Mouse (Mus musculus): ENCODE data around the gene Best2.

The Best2 gene

DNA sequence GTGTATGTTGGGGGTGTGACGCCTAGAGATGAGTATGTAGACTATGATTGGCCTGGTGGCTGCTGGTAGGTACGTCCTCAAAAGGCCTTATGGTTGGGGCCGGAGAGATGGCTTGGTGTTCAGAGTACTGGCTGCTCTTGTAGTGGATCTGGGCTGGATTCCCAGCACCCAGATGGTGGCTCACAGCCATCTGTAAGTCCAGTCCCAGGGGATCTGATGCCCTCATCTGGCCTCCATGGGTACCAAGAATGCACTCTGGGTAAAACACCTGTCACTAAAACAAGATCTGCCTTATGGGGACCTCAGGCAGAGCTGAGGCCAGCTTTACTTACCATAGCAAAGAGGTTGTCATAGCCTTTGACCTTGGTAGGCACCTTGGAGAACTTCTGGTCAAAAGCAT, 9.5 kb upstream of the Best2 start:
- no peak for ATAC-seq (ENCODE audit: low TSS enrichment)

DNA sequence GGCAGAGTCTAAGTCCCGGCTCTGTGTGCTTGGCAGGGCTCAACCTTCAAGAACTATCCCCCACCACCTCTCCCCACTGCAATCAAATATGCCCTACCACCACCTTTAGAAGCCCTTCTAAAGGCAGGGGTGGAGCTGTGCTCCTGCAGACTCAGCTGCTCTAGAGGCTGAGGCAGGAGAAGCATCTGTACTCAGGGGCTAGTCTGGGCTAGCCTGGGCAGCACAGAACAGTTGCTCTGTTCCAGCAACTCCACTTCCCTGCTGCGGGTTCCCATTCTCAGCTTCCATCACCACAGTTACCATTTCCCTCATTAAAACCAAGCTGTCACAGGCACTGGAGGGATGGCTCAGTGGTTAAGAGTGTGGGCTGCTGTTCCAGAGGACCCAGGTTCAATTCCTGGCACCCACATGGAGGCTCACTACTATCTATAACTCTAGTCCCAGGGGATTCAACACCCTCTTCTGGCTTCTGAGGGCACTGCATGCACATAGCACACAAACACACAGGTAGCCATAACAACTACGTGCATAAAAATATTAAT, 7.3 kb upstream of the Best2 start:
- no peak for ATAC-seq (ENCODE audit: low TSS enrichment)

DNA sequence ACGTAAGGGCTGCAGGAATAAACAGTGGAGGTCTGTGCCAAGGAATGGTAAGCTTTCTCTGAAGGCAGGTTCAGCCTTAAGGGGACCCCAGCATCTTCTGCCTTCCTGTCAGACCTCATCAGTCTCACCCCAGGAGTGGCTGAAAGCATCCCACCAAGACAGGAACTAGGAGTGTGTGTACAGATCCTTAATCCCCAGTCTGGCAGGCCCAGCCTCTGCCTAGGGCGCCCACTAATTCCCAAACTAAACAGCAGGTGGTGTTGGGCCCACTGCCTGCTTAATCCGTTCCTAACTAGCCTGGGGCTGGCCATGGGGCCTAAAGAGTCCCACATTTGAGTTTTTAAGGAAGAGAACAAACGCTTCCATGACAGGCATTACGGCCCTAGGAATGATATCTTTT, 2.9 kb upstream of the Best2 start:
- ATAC-seq (ENCODE audit: low TSS enrichment): no peak

DNA sequence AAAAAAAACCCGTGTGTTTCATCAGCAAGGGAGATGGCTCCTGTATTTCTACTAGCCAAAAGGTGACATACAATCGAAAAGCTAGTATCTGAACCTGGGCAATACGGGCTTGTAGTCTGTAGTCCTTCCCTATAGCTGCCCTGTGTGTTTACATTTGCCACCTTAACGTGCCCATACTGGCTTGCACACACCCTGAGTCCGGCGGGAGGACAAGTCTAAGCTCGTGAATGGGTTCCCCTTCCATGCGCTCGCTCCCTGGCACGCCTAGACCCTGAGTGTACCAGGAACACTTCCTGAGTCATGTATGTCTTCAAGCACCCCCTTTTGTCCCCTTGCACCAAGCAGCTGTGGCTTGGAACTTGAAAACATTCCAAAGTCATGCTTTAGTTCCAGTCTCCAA, 2.4 kb upstream of the Best2 start:
- ATAC-seq (ENCODE audit: low TSS enrichment): no peak

DNA sequence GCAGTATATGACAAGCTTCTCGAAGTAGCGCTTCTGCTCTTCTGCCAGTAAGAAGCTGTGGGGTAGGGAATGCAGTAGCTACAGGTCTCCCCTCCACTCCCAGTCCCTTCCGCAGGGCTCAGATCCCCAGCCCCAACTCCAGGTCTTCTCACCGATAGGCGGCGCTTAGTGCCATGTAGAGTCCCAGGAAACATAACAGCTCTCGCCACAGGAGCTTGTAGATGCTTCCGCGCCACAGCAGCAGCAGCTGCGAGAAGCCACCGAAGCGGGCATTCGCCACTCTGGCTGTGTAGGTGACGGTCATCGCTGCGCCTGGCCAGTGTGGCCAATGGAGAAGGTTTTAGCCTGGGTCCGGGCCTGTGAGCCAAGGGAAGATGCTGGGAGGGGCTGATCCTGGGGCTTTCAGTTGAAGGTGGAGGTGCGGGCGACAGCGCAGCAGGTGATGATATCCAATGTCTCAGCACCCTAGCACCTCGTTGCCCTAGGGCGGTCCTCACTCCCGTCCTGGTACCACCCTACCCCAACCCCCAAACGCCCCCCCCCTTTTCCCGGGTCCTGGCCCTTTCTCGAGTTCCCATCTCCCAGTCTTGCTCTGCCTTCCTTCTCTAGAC, 996 bp downstream of the Best2 start:
- ATAC-seq (ENCODE audit: low TSS enrichment): peak; percentile 97

DNA sequence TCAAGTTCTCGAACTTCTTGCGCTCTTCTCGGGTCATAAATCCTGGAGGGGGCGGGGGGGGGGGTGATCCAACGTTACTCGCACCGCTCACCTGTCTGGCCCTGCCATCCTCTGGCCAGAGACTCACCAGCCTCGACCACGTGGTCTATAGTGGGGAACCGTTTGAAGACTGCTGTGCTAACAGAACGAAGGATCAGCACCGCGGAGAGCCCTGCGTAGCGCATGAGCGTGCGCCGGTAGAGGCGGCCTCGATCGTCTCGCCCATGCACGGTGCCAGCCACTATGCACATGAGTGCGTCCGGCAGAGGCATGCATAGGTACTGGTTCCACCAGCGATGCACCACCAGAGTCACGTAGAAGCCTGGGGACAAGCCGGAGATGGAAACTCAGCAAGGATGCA, 3.1 kb downstream of the Best2 start:
- no peak for ATAC-seq (ENCODE audit: low TSS enrichment)

DNA sequence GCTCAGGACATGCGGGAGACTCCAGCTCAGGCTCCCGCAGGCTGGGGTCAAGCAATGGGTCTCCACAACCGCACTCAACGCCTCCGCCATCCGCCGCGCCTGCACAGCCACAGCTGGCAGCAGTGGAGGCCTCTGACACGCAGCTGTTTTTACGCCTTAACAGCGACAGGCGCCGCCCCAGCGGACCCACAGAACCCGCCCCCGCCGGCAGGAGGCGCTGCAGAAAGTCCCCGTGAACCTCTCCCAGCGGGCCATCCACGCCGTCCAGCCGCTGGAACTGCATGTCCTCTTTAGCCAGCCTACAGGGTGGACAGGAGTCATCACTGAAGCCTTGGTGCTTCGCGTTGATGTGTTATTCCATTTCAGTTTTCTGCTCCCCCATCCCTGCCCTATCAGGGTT, 6.6 kb downstream of the Best2 start:
- ATAC-seq (ENCODE audit: low TSS enrichment): no peak

DNA sequence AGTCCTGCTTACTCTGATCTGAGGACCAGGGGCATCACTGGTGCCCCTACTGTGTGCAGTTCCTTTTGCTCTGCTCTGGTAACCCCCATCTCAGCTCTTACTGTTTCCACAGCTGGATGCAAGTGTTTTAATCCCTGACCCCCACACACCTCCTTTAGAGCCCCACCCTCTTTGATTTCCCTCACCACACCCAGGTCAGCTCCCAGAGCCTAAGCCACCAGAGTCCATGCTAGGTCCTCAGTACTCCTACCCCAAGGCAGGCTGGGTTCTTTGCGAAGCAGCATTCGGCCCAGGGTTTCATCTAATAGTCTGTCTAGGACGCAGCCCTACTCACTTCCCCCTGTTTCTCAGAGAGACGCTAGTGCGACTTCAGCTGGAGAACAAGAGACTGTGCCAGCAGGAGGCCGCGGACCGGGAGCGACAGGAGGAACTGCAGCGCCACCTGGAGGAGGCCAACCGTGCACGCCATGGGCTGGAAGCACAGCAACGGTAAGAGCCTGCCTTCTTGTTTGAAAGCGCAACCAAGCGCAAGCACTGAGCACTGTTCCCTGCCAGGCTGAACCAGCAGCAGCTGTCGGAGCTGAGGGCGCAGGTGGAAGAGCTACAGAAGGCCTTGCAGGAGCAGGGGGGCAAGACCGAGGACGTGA, 16.6 kb downstream of the Best2 start:
- peak; percentile 94 for ATAC-seq (ENCODE audit: low TSS enrichment)

DNA sequence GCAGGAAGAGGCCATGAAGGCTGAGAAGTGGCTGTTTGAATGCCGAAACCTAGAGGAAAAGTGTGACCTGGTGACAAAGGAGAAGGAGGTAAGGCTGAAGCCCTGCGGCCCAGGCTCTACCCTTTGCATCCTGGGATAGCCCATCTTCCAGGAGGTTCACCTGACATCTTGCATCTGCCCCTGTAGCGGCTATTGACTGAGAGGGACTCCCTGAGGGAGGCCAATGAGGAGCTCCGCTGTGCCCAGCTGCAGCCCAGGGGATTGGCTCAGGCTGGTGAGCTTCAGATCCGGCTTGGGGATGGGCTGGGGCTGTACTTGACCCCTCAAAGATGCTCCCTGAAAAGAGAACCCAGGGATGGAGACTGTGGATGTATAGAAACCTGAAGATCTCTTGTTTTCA, 17.4 kb downstream of the Best2 start:
- no peak for ATAC-seq (ENCODE audit: low TSS enrichment)

DNA sequence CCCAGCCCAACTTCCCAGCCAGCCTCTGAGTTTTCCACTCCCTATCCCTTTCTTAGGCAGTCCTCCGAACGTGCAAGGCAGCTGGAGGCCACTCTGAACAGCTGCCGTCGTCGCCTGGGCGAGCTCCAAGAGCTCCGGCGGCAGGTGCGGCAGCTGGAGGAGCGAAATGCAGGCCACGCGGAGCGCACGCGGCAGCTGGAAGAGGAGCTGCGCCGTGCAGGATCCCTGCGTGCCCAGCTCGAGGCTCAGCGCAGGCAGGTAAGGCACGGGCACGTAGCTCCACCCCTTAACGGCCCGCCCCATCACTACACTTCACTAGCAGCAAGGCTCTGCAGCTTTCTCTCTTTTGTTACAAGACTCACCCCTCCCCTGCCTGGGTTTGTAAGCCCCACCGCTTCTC, 18.7 kb downstream of the Best2 start:
- ATAC-seq (ENCODE audit: low TSS enrichment): no peak

DNA sequence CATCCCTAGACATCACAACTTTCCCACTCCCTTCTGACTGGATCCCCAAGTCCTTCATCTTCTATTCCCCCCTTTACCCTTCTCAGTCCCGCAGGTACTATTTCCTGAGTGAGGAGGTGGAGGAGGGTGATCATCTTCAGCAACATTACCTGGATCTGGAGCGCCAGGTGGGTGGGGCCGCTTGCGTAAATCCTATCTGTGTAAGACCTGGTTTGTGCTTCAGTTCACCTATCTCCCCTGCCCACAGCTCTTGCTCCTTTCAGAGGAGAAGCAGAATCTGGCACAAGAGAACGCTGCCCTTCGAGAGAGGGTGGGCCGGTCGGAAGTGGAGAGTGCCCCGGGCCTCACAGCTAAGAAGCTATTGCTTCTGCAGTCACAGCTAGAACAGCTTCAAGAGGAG, 20.0 kb downstream of the Best2 start:
- ATAC-seq (ENCODE audit: low TSS enrichment): no peak

DNA sequence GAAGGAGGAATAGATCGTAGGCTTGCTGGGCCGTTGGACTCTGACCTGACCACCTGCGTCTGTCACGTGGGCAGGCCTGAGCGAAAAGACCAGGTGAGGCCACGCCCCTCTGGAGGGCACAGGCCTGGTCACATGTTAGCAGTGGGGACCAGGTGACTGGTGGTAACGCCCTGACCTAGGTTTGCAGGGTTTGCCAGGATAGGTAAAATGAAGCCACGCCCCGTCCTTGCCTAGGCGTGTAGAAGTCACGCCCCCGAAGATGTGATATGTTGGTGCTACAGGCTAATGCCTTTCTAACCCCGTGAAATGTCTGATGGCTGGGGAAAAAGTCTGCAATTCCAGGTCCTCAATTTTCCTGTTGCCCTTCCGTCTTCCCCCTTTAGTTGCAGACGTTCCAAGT, 23.5 kb downstream of the Best2 start:
- no peak for ATAC-seq (ENCODE audit: low TSS enrichment)

DNA sequence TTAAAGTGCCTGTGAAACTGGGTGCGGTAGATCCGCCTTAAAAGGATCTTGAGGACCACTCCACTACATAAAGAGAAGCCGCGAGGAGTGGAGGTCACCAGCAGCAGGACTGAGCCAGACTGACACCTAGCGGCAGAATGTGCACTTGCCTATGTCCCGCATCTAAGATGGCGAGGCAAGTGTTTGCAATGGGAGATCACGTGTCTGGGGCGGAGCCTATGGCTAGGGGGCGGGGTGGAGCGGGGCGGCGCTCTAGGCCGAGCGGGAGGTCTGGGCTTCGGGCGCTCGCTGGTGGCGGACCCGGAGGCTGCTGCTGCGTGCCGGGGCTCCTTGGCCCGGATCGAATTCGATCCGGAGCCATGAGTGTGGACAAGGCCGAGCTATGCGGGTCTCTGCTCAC, 24.0 kb downstream of the Best2 start, which contains the start of gene Hook2:
Hook2 (plus strand) TSS at position 255 of the 400 bp plus-strand sequence.
- ATAC-seq (ENCODE audit: low TSS enrichment): peak; percentile 67

DNA sequence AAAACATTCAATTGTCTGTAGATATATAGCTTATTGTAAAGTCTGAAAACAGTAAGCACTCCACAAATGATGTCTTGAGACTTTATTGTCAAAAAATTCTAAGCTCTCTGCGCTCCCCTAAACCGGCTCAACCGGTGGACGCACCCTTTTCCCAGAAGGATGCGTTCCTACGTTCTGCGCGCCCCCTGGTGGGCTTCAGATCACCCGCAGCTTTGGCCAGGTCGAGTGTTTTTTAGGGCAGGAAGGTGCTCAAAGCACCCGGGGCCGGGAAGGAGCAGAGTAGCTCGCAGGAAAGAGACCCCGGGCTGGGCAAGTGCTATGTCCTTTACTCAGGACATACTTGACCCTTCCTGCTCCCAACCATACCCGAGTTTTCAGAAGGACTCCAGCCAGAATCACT, 24.5 kb downstream of the Best2 start:
- ATAC-seq (ENCODE audit: low TSS enrichment): peak; percentile 18; the same call in 1 of the 2 replicates

DNA sequence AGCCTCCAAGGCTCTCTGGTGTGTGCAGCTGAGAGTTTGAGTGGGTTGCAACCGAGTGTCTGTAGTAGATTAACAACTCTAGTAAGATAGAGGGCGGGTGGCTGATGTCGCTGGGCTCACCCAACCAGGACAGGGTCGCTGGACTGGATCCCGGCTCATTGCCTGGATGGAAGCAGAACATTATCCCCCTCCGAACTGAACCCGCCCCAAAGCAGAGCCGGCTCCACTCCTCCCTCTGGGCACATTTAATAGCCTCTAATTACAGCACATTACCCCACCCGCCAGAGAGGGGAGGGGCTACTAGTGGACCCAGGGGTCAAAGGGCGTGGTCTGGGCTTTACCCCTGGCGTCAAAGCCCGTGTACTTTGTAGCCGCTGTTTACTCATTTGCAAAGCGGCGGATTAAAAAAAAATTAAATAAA, 25.0 kb downstream of the Best2 start:
- ATAC-seq (ENCODE audit: low TSS enrichment): no peak

DNA sequence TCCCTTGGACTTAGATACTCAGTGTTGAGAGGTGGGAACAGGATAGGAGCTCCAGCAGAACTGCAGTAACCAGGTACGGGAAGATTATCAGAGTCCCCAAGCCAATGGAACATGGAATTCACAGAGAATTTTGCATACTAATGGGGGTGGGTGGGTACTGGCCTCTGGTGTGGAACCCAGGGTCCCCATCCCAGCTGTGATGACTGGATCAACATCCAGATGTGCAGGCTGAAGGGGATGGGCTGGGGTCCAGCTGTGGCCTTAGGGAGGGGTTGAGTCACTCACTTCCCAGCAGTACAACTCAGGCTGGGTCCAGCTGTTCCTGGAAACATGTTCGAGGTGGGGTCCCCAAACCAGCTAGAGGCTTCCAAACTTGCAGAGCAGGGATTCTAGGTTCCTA, 26.4 kb downstream of the Best2 start:
- ATAC-seq (ENCODE audit: low TSS enrichment): no peak

DNA sequence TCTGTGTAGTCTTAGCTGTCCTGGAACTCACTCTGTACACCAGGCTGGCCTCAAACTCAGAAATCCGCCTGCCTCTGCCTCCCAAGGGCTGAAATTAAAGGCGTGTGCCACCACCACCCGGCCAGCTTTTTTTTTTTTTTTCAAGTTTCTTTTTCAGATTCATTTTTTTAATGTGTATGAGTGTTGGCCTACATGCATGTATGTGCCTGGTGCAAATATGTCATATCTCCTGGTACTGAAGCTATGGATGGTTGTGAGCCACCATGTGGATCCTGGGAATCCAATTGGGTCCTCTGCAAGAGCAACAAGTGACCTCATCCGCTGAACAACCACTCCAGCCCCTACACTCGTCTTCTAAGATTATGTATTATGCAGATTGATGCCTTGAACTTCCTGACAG, 26.9 kb downstream of the Best2 start:
- no peak for ATAC-seq (ENCODE audit: low TSS enrichment)

DNA sequence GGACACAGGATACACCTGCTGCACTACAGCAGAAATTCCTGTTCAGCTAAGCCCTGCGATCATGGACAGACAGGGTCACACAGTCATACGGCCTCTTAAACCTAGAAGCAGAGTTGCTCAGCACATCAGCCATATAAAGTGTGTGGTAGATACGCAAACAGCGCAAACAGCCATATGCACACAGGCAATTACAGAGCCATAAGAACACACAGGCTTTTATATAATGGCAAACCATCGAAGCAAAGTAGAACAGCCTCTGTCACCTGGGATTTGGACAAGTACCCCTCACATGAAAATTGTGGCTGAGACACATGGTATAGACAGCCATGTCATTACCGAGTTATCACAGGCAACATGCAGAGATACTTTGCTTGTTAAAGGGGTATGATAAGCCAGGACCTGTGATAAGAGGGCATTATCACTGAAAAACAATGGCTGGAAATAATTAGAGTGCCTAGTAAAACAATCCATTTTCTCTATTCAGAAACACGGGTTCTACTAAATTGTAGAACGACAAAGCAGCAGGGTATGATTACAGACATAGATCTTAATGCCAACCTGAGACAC, 27.9 kb downstream of the Best2 start:
- 0 out of 2 replicates have a peak, but pooled peaks have one; percentile 1 for ATAC-seq (ENCODE audit: low TSS enrichment)

DNA sequence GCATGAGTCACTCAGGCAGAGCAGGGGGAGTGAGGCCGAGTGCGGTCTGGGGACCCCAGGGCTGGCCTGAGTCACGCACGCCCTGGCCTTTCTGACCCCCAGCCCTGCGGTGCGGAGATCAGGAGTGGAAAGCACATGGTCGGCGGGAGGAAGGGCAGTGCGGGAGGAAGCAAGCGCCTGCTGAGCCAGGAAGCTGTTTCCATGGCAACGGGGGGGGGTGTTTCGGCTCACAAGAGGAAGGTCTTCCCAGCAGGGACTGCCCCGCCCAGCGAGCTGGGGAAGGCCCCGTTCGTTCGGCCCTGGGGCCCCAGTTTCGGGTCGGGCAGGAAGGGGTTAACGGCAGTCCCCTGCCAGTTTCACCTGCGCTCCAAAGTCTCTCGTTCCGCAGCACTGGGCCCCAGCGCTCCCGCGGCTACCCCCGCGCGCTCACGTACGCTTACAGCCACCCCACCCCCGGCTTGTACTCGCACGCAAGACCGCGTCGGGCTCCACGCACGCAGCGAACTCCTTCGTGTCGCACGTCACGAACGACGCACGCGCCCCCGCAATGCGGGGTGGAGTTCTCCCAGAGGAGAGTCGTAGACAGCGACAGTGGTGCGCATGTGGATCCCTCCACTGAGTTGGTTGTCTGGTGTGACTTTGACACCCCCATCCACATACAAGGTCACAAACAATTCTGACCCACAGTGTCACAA, 28.5 kb downstream of the Best2 start:
- ATAC-seq (ENCODE audit: low TSS enrichment): peak; percentile 72

DNA sequence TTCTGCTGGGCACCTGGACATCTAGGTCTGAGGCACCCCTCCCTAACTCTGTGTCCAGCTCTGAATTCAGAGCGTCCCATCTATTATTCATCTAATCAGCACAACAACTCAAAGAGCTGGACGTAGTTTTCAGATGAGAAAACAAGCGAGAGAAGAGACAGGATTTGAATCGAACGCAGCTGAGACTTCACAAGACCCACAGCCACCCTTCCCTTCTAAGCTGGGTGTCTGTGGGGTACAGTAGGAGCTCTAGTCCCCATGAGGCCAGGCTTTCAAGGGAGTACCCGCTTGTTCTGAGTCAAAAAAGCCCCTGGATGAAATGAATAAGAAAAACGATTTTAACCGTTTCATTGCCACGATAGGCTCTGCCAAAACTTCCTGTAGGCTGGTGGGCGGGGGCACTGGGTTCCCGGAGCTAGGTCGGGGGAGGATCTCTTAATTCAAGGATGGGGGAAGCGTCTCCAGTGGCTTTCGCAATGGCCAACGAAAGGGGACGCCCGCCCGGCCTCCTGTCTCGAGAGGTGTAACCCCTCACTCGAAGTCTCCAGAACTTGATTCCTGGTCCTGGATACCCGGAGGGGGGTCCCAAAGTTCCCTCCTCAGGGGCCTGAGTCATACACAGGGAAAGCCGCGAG, 29.2 kb downstream of the Best2 start:
- peak; percentile 0; the same call in 1 of the 2 replicates for ATAC-seq (ENCODE audit: low TSS enrichment)

DNA sequence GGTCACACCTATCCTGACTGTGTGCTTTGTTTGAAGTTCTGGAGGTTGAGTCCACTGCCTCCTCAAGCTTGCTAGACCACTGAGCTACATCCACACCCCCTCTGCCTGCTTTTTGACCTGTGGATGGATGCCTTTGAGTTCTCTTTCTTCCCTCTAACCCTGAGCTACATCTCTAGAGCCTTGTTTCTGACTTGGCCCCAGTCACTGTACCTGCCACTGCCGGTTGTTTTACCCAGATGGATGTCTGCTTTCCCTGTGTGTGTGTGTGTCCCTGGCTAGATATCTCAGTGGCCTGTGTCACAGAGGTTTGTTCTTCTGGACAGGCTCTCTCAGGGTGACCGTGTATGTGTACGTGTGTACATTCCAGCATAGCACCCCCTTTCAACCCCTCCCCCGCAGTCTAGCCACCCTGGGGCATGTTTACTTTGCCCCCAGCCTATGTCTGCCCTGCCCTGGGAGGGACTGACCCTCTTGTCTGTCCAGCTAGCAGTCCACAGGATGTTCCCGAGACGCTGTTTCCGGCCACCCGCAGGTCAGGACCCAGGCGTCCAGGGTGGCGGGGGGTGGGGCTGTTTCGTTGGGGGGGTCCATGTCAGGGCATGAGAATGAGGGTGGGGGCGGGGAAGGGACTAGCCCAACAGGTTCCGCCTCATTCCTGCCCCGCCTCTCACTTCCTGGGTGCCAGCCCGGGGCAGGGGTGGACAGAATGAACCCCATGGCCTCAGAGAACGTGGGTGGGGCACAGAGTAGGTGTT, 29.9 kb downstream of the Best2 start:
- ATAC-seq (ENCODE audit: low TSS enrichment): no peak
